Mouse (Mus musculus) heart, postnatal 0 days (tissue): ENCODE results near the gene Gm14412.

ENCODE experiments used
- CTCF ChIP-seq: IDR thresholded peaks from 2 replicates; pipeline ENCODE4 v1.5.1; 2016; ENCODE audit warnings: antibody characterized with exemption, control low read depth, low read depth
- EP300 ChIP-seq: IDR thresholded peaks from 2 replicates; pipeline ENCODE4 v1.6.1; 2016; ENCODE audit warnings: antibody characterized with exemption, low read depth

GRCm38 (mm10) chr2:177318996-177319395 lies 5.1 kb downstream of the Gm14412 start:
- TF ChIP-seq CTCF = no peak
- TF ChIP-seq EP300 = no peak
